Mouse (Mus musculus): ENCODE measurements around the gene Ftl1-ps1. TPM values are rescaled to one million over a fixed set of nuclear protein-coding genes. Genes with fewer than 3 reads are reported as not detected.

The Ftl1-ps1 gene
- 28.5 to 49.4 TPM (median 42.7 TPM) in 3 replicates for total RNA-seq (2017)

DNA sequence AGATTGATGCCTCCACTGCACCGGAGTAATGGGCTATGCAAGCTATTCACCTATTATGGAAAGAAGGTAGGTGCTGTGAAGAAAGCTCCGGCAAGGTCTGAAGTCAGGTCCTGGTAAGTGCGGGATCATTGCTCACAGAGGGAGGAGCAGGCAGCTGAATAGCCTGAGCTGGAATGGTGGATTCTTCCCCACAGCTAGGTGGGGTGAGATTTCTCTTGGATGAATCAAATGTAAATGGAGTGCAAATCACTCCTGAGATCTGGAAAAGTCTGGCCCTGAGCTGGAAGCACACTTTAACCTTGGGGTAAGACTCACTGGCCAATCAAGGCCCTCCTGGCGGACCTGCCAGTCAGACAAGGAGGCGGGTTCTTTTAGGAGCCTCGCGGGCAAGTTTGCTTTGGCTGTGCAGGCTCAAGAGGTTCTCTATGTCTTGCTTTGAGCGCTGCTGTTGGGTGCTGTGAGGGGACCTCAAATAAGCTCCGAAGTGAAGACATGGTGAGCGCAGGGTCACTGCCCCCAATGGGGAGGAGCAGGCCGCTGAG, at the start of gene Ftl1-ps1:
Ftl1-ps1 (plus strand) TSS at position 397 of the 542 bp plus-strand sequence.
- no peak for ATAC-seq (replicated peaks; ENCODE audit: insufficient number of reproducible peaks, low FRiP score, low TSS enrichment, poor library complexity, severe bottlenecking)

DNA sequence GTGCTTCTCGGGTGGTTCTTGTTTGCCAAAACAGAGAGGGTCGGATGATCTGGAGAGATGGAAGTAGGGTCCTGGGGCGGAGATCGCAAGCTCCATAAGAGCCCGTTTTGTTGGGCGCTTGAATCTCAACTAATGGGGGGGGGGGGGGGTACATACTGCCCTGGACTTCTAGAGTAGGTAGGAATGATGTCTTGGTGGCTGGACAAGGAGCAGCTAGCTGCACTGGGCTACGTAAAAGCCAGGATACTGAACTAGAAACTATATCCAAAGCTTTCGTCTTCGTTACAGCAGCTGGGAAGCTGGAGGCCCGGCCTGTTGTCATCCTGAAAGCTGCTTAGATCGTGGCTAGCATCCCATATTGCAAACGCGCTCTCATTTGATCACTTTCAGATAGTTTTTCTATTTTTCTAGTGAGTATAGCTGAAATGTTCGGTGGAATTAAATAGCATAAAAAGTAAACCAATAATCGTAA, 49.0 kb upstream of the Ftl1-ps1 start:
- peak; percentile 23; the same call in 1 of the 2 replicates for ATAC-seq (replicated peaks; ENCODE audit: insufficient number of reproducible peaks, low FRiP score, low TSS enrichment, poor library complexity, severe bottlenecking)

DNA sequence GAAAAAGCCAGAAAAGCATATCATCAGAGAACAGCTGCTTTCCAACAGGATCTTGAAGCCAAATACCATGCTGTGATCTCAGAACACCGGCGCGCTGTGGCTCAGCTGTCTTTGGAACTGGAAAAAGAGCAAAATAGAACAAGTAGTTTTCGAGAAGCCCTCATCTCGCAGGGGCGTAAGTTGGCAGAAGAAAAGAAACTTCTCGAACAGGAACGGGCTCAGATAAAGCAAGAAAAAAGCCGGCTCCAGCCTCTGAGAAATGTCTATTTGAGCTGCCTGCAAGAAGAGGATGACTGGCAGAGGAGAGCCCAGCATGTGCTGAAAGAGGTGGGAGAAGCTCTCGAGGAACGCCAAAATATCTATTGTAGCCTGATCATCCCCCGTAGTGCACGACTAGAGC, 43.0 kb upstream of the Ftl1-ps1 start:
- no peak for ATAC-seq (replicated peaks; ENCODE audit: insufficient number of reproducible peaks, low FRiP score, low TSS enrichment, poor library complexity, severe bottlenecking)

DNA sequence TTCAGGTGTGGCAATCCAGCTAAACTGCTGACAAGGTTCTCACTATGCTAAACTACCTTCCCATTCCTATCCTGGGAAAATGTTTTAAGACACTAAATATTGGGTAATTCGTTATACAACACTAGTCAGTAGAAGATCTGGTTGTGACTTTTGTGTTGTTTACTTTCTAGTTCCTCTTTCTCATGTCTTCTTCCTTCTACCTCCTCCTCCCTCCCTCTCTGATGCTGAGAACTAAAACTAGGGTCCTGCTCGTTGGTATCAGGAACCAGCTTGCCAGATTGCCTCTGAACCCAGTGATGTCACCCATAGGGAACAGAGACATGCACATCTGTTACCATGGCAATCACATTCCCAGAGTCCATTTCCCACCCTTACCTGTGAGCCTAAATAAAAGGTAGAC, 37.3 kb upstream of the Ftl1-ps1 start:
- ATAC-seq (replicated peaks; ENCODE audit: insufficient number of reproducible peaks, low FRiP score, low TSS enrichment, poor library complexity, severe bottlenecking): peak; percentile 20; the same call in 1 of the 2 replicates

DNA sequence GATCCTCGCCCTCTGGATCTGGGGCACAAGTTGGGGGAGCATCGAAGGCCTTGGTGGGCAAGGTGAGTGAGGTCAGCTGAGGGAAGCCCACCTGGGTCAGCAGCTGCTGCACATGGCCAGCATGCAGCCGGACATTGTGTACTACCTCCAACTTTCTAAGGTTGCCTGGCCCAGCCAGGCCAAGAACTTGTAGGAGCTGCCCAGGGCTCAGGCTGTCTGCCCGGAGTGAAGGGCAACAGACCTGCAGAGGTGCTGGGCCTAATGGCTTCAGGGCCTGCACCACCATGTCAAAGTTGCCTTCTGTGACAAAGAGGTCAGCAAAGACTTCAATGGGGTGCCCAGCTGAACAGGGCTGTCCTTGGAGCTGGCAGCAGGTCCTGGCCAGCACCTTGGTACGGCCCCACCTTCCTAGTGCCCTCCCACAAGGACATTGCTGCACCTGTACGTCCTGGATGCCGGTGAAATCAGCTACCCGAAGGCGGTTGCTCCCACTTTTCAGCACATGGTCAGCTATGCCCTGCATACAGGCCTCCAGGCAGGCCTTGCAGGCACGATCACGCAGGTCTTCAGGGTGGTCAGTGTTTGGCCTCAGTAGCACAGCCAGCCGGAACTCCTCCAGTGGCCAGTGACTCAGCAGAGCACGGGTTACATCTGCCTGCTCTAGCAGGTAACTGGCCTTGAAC, 36.2 kb upstream of the Ftl1-ps1 start:
- ATAC-seq (replicated peaks; ENCODE audit: insufficient number of reproducible peaks, low FRiP score, low TSS enrichment, poor library complexity, severe bottlenecking): no peak

DNA sequence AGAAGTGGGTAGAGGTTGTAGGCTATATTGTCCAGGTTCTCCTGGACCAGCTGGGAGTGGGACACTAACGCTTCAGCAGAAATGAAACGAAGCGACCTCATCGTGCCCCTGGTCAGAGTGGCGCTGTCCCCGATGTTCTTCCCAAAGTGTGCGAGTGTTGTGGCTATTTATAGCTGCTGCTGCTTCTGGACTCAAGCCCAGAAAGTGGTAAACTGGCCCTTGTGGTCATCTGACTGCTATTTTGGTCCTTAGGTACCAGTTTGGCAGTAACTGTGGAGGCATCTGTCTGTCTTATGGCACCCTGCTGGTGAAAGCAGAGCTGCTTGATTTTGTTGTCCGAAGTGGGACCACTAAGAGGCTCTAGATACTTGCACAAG, 35.6 kb upstream of the Ftl1-ps1 start, which contains the start of gene Lrrc14b:
Lrrc14b (minus strand) TSS at position 147 of the 377 bp plus-strand sequence.
- no peak for ATAC-seq (replicated peaks; ENCODE audit: insufficient number of reproducible peaks, low FRiP score, low TSS enrichment, poor library complexity, severe bottlenecking)

DNA sequence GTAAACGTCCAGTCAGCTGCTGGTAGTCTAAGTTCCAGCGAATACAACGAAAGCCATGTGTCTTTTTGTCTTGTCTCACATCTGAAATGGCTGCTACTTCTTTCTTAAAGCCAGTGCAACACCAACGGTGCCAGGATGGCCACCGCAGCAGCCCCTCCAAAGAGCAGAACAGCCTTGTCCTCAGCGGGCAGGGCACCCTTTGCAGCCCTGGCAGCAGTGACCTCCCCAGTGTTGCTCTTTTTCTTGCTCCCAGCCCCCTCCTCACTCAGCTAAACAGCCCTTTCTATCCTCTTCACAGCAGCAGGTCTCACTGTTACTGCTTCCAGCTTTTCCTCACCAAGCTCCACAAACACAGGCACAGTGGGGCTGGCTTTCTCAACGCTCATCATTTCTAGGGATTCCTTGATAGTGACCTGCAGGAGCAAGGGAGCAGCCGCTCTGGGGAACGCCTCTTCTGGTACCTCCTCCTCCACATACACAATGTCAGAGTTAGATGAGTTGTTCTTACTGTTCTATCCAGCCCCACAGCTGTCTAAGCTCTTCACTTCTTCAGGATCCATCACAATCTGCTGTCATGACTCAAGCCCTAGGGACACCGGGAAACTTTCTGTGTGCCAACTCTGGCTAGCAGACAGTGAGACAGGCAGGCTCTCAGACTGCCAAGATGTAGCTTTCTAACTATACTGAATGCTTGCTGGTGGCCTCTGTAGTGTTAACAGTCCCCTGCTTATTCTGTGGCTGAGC, 17.8 kb upstream of the Ftl1-ps1 start:
- no peak for ATAC-seq (replicated peaks; ENCODE audit: insufficient number of reproducible peaks, low FRiP score, low TSS enrichment, poor library complexity, severe bottlenecking)

DNA sequence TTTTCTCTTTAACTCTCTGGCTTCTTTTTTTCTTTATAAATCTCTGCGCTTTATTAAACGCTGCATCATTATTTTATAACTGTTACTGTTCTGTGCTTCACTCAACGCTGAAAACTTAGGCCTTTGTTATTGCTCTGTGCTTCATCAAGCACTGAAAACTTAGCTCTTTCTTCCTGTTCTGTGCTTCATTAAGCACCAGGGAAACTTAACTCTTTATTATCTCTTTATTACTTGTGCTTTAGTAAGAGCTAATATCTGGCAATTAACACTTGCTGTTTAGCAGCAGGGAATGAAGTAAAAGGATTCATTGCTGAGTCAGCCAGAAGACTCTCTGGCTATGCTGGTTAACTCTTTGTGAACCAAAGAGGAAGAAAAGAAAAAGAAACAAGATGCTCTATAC, 17.2 kb upstream of the Ftl1-ps1 start:
- no peak for ATAC-seq (replicated peaks; ENCODE audit: insufficient number of reproducible peaks, low FRiP score, low TSS enrichment, poor library complexity, severe bottlenecking)

DNA sequence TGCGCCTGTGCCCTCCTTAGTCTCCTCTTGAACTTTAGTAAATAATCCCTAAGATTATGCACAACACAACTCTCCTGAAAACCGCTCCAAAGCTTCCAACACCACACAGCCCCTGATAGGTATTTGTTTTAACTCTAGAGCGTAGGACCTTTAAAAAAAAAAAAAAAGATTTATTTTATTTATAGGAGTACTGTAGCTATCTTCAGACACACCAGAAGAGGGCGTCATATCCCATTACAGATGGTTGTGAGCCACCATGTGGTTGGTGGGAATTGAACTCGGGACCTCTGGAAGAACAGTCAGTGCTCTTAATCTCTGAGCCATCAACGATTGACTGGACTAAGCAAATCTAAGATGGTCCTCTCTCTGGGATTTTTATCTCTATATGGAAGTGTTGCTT, 9.8 kb upstream of the Ftl1-ps1 start:
- no peak for ATAC-seq (replicated peaks; ENCODE audit: insufficient number of reproducible peaks, low FRiP score, low TSS enrichment, poor library complexity, severe bottlenecking)

DNA sequence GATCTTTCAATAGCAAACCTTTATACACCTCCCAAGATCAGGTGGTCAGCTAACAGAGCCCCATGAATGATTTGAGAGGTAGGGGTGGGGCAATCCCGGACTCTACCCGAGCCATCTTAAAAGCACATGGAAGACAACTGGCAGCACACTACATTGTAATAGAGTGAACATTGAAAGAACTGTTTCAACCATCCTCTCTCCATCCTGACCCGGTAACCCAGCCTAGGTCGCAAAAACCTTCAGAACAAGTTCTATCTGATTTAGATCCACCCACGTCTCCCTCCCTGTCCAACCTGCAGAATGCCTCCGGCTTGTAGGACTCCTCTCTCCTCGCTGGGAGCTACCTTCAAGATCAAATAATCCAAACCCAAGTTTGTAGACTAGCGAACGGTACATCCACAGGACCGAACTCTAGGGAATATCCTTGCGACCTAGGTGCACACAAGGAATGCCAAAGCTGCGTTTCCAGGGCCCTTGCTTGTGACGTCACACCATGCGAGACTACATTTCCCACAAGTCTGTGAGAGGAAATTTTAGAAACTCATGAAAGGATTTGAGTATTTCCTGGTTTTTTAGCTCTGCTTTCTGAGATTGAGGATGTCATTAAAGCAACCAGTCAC, 9.0 kb upstream of the Ftl1-ps1 start, which contains the start of gene Zfp72:
Zfp72 (minus strand) TSS at position 466 of the 620 bp plus-strand sequence.
- peak; percentile 88 for ATAC-seq (replicated peaks; ENCODE audit: insufficient number of reproducible peaks, low FRiP score, low TSS enrichment, poor library complexity, severe bottlenecking)

DNA sequence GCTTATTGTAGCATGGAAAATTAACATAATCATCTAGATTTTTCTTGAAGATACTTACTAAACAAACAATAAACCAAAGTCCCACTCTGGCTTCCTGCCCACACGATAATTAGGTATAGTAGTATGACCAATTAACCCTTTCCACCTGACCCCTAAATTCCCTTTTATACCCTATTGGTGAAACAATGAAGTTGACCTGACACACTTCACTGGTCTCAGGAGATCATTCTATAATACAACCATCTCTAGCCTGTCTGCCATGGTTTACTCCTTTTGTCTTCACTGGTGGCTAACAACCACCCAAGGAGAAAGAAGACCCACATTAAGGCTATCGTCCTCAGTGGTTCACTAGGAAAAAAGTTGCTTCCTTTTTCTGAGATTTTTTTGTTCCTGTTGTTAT, 8.3 kb upstream of the Ftl1-ps1 start:
- no peak; the same call in 1 of the 2 replicates for ATAC-seq (replicated peaks; ENCODE audit: insufficient number of reproducible peaks, low FRiP score, low TSS enrichment, poor library complexity, severe bottlenecking)

DNA sequence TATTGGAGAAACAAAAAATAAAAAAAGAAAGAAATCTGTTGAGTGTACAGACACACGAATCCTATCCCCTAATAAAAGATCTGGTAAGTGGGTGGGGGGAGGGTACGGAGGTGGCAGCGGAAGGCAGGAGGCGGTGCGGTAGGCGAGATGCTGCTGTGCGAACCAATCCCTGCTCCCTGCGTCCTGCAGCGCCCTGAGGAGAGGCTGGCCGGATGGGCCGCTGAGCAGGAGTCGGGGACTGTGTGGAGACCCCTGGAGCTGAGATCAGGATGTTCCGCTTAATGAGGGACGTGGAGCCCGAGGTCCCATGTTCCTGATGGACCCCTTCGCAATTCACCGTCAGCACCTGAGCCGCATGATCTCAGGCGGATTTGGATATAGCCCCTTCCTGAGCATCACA, 40.4 kb downstream of the Ftl1-ps1 start:
- ATAC-seq (replicated peaks; ENCODE audit: insufficient number of reproducible peaks, low FRiP score, low TSS enrichment, poor library complexity, severe bottlenecking): no peak

Other genes starting within 250 kb of the Ftl1-ps1 start
- 62.8 to 81.6 TPM (median 63.1 TPM) in 3 replicates for gene Exoc3, start 191.0 kb upstream of the Ftl1-ps1 start, total RNA-seq (2017)
- 0.48 to 0.85 TPM (median 0.49 TPM) in 3 replicates for gene Ahrr, start 107.4 kb upstream of the Ftl1-ps1 start, total RNA-seq (2017)
- gene Pdcd6, start 82.1 kb upstream of the Ftl1-ps1 start, total RNA-seq (2017): 116 to 130 TPM (median 125 TPM) in 3 replicates
- gene Sdha, start 49.4 kb upstream of the Ftl1-ps1 start, total RNA-seq (2017): 266 to 290 TPM (median 273 TPM) in 3 replicates
- gene Ccdc127, start 49.4 kb upstream of the Ftl1-ps1 start, total RNA-seq (2017): 30.2 to 39.4 TPM (median 31.4 TPM) in 3 replicates
- gene Lrrc14b, start 35.7 kb upstream of the Ftl1-ps1 start, total RNA-seq (2017): 0.19 TPM in 1 of 3 replicates, not detected in the others
- gene Zfp72, start 8.9 kb upstream of the Ftl1-ps1 start, total RNA-seq (2017): 0.11 to 1.3 TPM (median 0.87 TPM) in 3 replicates
- gene Zfp825, start 94.3 kb downstream of the Ftl1-ps1 start, total RNA-seq (2017): 6.8 to 14.9 TPM (median 14.5 TPM) in 3 replicates
- 68.3 to 110 TPM (median 87.4 TPM) in 3 replicates for gene Erap1, start 239.9 kb downstream of the Ftl1-ps1 start, total RNA-seq (2017)